Mouse (Mus musculus) neural tube, embryonic 13.5 days (tissue): ENCODE measurements around the gene Fig4. TPM values are rescaled to one million over a fixed set of nuclear protein-coding genes. Genes with fewer than 3 reads are reported as not detected.

ENCODE experiments used
- ATAC-seq: fragments of 200-750 bp; cut with Nextera tagmentation; 2 replicates; pipeline ENCODE4 v1.8.0; 2017; ENCODE audit warnings: low read depth, mild to moderate bottlenecking, moderate TSS enrichment, moderate library complexity
- H3K27ac ChIP-seq: fragments of 300-500 bp; sonication (generic); replicated peaks from 2 replicates; pipeline ENCODE4 v1.5.1; 2015; ENCODE audit warnings: moderate library complexity, mild to moderate bottlenecking, inconsistent platforms
- H3K27me3 ChIP-seq: fragments of 300-500 bp; sonication (generic); 2 replicates; pipeline ENCODE4 v1.6.1; 2015; ENCODE audit warnings: mild to moderate bottlenecking, inconsistent platforms
- H3K36me3 ChIP-seq: fragments of 300-500 bp; sonication (generic); 2 replicates; pipeline ENCODE4 v1.6.1; 2015; ENCODE audit warnings: mild to moderate bottlenecking, inconsistent platforms
- H3K4me1 ChIP-seq: fragments of 300-500 bp; sonication (generic); replicated peaks from 2 replicates; pipeline ENCODE4 v1.6.1; 2015; ENCODE audit warnings: inconsistent platforms
- H3K4me2 ChIP-seq: fragments of 300-500 bp; sonication (generic); 2 replicates; pipeline ENCODE4 v1.6.1; 2015; ENCODE audit warnings: inconsistent platforms, mild to moderate bottlenecking, moderate library complexity
- H3K4me3 ChIP-seq: fragments of 300-500 bp; sonication (generic); 2 replicates; pipeline ENCODE4 v1.5.1; 2015; ENCODE audit warnings: mild to moderate bottlenecking, inconsistent platforms
- H3K9ac ChIP-seq: fragments of 300-500 bp; sonication (generic); 2 replicates; pipeline ENCODE4 v1.6.1; 2015; ENCODE audit warnings: moderate library complexity, mild to moderate bottlenecking, inconsistent platforms
- H3K9me3 ChIP-seq: fragments of 300-500 bp; sonication (generic); 2 replicates; pipeline ENCODE4 v1.6.1; 2016; ENCODE audit warnings: inconsistent platforms
- WGBS: fragments of 180-500 bp; shearing (Covaris S2); methylation state at CpG from one replicate; pipeline ENCODE4 v1.1.7; 2015; 5-methylcytosine and 5-hydroxymethylcytosine counted together
- polyA plus RNA-seq: library from polyadenylated mRNA; unstranded; fragments of >200 nt; fragmentation: Nextera tagmentation; extraction: Ambion mirVana; gene quantifications from 2 replicates; pipeline ENCODE4 v1.2.1, GENCODE M21; 2015

Gene Fig4
- polyA plus RNA-seq, 1 experiment from 2014 or later, result 30.9 TPM

GRCm38 (mm10) chr10:41235159-41235558 lies 67.9 kb downstream of the Fig4 start:
- Histone ChIP-seq H3K27me3 (no peaks in the 10 kb centered on the region), H3K9me3 (no peaks in the 10 kb centered on the region), H3K4me1 (no peaks in the 10 kb centered on the region), H3K4me3 (no peak overlapping the region), H3K36me3 (peaks cover 16% of the 10 kb centered on the region), H3K4me2 (no peak overlapping the region), H3K27ac (no peak overlapping the region), H3K9ac (no peak overlapping the region)
- ATAC-seq, result no peak
- WGBS, result 92% methylated on average over 2 of the region's 2 CpGs

- no peak overlapping the region for H3K9ac ChIP-seq
- H3K36me3 ChIP-seq, result peaks cover 10% of the 10 kb centered on the region
- H3K27me3 ChIP-seq, result no peaks in the 10 kb centered on the region
- H3K27ac ChIP-seq, result no peak overlapping the region
- ATAC-seq, result no peak
- H3K9me3 ChIP-seq, result no peaks in the 10 kb centered on the region
- H3K4me2 ChIP-seq, result no peak overlapping the region
- H3K4me3 ChIP-seq, result no peak overlapping the region
- 81% methylated on average over 9 of the region's 9 CpGs for WGBS
- H3K4me1 ChIP-seq, result no peaks in the 10 kb centered on the region
Observed at GRCm38 (mm10) chr10:41234552-41234951, 68.5 kb downstream of the Fig4 start.

GRCm38 (mm10) chr10:41233140-41233539 lies 69.9 kb downstream of the Fig4 start:
- H3K9ac ChIP-seq, result no peak overlapping the region
- WGBS, result 85% methylated on average over 6 of the region's 6 CpGs
- ATAC-seq, result no peak
- no peak overlapping the region for H3K4me2 ChIP-seq
- H3K27me3 ChIP-seq, result no peaks in the 10 kb centered on the region
- no peak overlapping the region for H3K27ac ChIP-seq
- H3K4me3 ChIP-seq, result no peak overlapping the region
- no peaks in the 10 kb centered on the region for H3K4me1 ChIP-seq
- peaks cover 4% of the 10 kb centered on the region; the same call in 1 of the 2 replicates for H3K36me3 ChIP-seq
- no peaks in the 10 kb centered on the region for H3K9me3 ChIP-seq

GRCm38 (mm10) chr10:41231163-41231835 lies 71.8 kb downstream of the Fig4 start:
- no peak overlapping the region for H3K9ac ChIP-seq
- no peaks in the 10 kb centered on the region for H3K27me3 ChIP-seq
- no peak for ATAC-seq
- H3K4me2 ChIP-seq, result no peak overlapping the region
- H3K9me3 ChIP-seq, result no peaks in the 10 kb centered on the region
- no peak overlapping the region for H3K27ac ChIP-seq
- WGBS, result 81% methylated on average over 6 of the region's 6 CpGs
- H3K4me3 ChIP-seq, result no peak overlapping the region
- H3K4me1 ChIP-seq, result no peaks in the 10 kb centered on the region
- peaks cover 13% of the 10 kb centered on the region for H3K36me3 ChIP-seq

- H3K4me3 ChIP-seq, result no peak overlapping the region
- H3K4me1 ChIP-seq, result no peaks in the 10 kb centered on the region
- H3K9ac ChIP-seq, result no peak overlapping the region
- WGBS, result 82% methylated on average over 7 of the region's 7 CpGs
- H3K4me2 ChIP-seq, result no peak overlapping the region
- H3K27me3 ChIP-seq, result no peaks in the 10 kb centered on the region
- no peak for ATAC-seq
- no peak overlapping the region for H3K27ac ChIP-seq
- no peaks in the 10 kb centered on the region for H3K9me3 ChIP-seq
- peaks cover 26% of the 10 kb centered on the region for H3K36me3 ChIP-seq
Observed at GRCm38 (mm10) chr10:41227626-41228025, 75.4 kb downstream of the Fig4 start.

- Histone ChIP-seq H3K4me1 (0 out of 2 replicates have a peak, but pooled peaks cover 4% of the 10 kb centered on the region), H3K4me2 (no peak overlapping the region), H3K9ac (no peak overlapping the region), H3K27me3 (no peaks in the 10 kb centered on the region), H3K27ac (no peak overlapping the region), H3K36me3 (peaks cover 32% of the 10 kb centered on the region), H3K4me3 (no peak overlapping the region), H3K9me3 (no peaks in the 10 kb centered on the region)
- 87% methylated on average over 4 of the region's 4 CpGs for WGBS
- no peak for ATAC-seq
Observed at GRCm38 (mm10) chr10:41223499-41223898, 79.6 kb downstream of the Fig4 start.

GRCm38 (mm10) chr10:41221204-41221603 lies 81.9 kb downstream of the Fig4 start:
- Histone ChIP-seq H3K4me1 (0 out of 2 replicates have a peak, but pooled peaks cover 4% of the 10 kb centered on the region), H3K27me3 (no peaks in the 10 kb centered on the region), H3K27ac (no peak overlapping the region), H3K36me3 (peaks cover 22% of the 10 kb centered on the region), H3K9ac (no peak overlapping the region), H3K4me2 (no peak overlapping the region), H3K4me3 (no peak overlapping the region), H3K9me3 (no peaks in the 10 kb centered on the region)
- no peak for ATAC-seq
- 67% methylated on average over 4 of the region's 4 CpGs for WGBS

GRCm38 (mm10) chr10:41218897-41219296 lies 84.2 kb downstream of the Fig4 start:
- Histone ChIP-seq H3K4me3 (no peak overlapping the region), H3K4me2 (no peak overlapping the region), H3K4me1 (0 out of 2 replicates have a peak, but pooled peaks cover 4% of the 10 kb centered on the region), H3K9ac (no peak overlapping the region), H3K36me3 (peaks cover 18% of the 10 kb centered on the region), H3K27me3 (no peaks in the 10 kb centered on the region), H3K27ac (no peak overlapping the region), H3K9me3 (no peaks in the 10 kb centered on the region)
- no peak for ATAC-seq
- WGBS, result 84% methylated on average over 10 of the region's 10 CpGs

- Histone ChIP-seq H3K4me3 (no peak overlapping the region), H3K4me2 (no peak overlapping the region), H3K9me3 (no peaks in the 10 kb centered on the region), H3K9ac (no peak overlapping the region), H3K4me1 (no peaks in the 10 kb centered on the region), H3K27me3 (no peaks in the 10 kb centered on the region), H3K27ac (no peak overlapping the region), H3K36me3 (0 out of 2 replicates have a peak, but pooled peaks cover 3% of the 10 kb centered on the region)
- 85% methylated on average over 3 of the region's 3 CpGs for WGBS
- no peak for ATAC-seq
Observed at GRCm38 (mm10) chr10:41214083-41214482, 89.0 kb downstream of the Fig4 start.

- ATAC-seq, result no peak
Observed at GRCm38 (mm10) chr10:41209538-41209937, 93.5 kb downstream of the Fig4 start.

GRCm38 (mm10) chr10:41208860-41209377 lies 94.1 kb downstream of the Fig4 start:
- Histone ChIP-seq H3K9ac (no peak overlapping the region), H3K4me1 (no peaks in the 10 kb centered on the region), H3K27me3 (0 out of 2 replicates have a peak, but pooled peaks cover 2% of the 10 kb centered on the region), H3K36me3 (no peaks in the 10 kb centered on the region), H3K4me3 (no peak overlapping the region), H3K9me3 (no peaks in the 10 kb centered on the region), H3K4me2 (no peak overlapping the region), H3K27ac (no peak overlapping the region)
- 70% methylated on average over 6 of the region's 6 CpGs for WGBS
- ATAC-seq, result peak; percentile 50; the same call in 1 of the 2 replicates

More at GRCm38 (mm10) chr10:41209538-41209937, 93.5 kb downstream of the Fig4 start:
- 68% methylated on average over 4 of the region's 4 CpGs for WGBS
- Histone ChIP-seq H3K9me3 (no peaks in the 10 kb centered on the region), H3K9ac (no peak overlapping the region), H3K4me1 (no peaks in the 10 kb centered on the region), H3K4me3 (no peak overlapping the region), H3K36me3 (no peaks in the 10 kb centered on the region), H3K27ac (no peak overlapping the region), H3K4me2 (no peak overlapping the region), H3K27me3 (0 out of 2 replicates have a peak, but pooled peaks cover 2% of the 10 kb centered on the region)

GRCm38 (mm10) chr10:41205647-41206046 lies 97.4 kb downstream of the Fig4 start:
- H3K27ac ChIP-seq, result no peak overlapping the region
- no peaks in the 10 kb centered on the region for H3K36me3 ChIP-seq
- no peak overlapping the region for H3K9ac ChIP-seq
- 86% methylated on average over 2 of the region's 2 CpGs for WGBS
- no peak overlapping the region for H3K4me2 ChIP-seq
- no peak overlapping the region for H3K4me3 ChIP-seq
- 0 out of 2 replicates have a peak, but pooled peaks cover 2% of the 10 kb centered on the region for H3K27me3 ChIP-seq
- ATAC-seq, result no peak
- H3K9me3 ChIP-seq, result no peaks in the 10 kb centered on the region
- H3K4me1 ChIP-seq, result no peaks in the 10 kb centered on the region
